Mouse (Mus musculus): Measurements from ENCODE around the gene Prdx3. TPM values are rescaled to one million over a fixed set of nuclear protein-coding genes. Genes with fewer than 3 reads are reported as not detected.

Gene Prdx3
- total RNA-seq (2021) = 795 and 810 TPM in 2 replicates
- long read RNA-seq, transcript Prdx3-201 (7 exons, 1,478 nt) = major isoform, 437 of 458 reads
- long read RNA-seq, partial matches to known transcripts = 17 of 458 reads
- long read RNA-seq, other reads (novel, unspliced or antisense) = 4 of 458 reads

GRCm38 (mm10) chr19:60874064-60874694 is at the start of gene Prdx3:
Prdx3 (minus strand) TSS chr19:60874556.
- peak; percentile 97 for DNase-seq

GRCm38 (mm10) chr19:60916869-60917570 is 42.7 kb upstream of the Prdx3 start:
- no peak for DNase-seq

GRCm38 (mm10) chr19:60915862-60916261 is 41.5 kb upstream of the Prdx3 start:
- DNase-seq = no peak

GRCm38 (mm10) chr19:60915236-60915635 is 40.9 kb upstream of the Prdx3 start:
- no peak for DNase-seq

- no peak for DNase-seq
Observed at GRCm38 (mm10) chr19:60911653-60912052, 37.3 kb upstream of the Prdx3 start.

GRCm38 (mm10) chr19:60910304-60910703 is 35.9 kb upstream of the Prdx3 start:
- no peak for DNase-seq

- DNase-seq = no peak
Observed at GRCm38 (mm10) chr19:60905477-60905876, 31.1 kb upstream of the Prdx3 start.

- DNase-seq = no peak
Observed at GRCm38 (mm10) chr19:60903971-60904370, 29.6 kb upstream of the Prdx3 start.

GRCm38 (mm10) chr19:60903139-60903538 is 28.8 kb upstream of the Prdx3 start:
- no peak for DNase-seq

- no peak for DNase-seq
Observed at GRCm38 (mm10) chr19:60895251-60895880, 21.0 kb upstream of the Prdx3 start.

- DNase-seq = peak; percentile 74
Observed at GRCm38 (mm10) chr19:60891934-60892547, 17.7 kb upstream of the Prdx3 start.

- DNase-seq = no peak
Observed at GRCm38 (mm10) chr19:60891123-60891470, 16.7 kb upstream of the Prdx3 start.

- DNase-seq = no peak
Observed at GRCm38 (mm10) chr19:60890391-60891122, 16.2 kb upstream of the Prdx3 start.

- DNase-seq = peak; percentile 97
Observed at GRCm38 (mm10) chr19:60889714-60890315, 15.5 kb upstream of the Prdx3 start, which contains the start of gene Grk5. Grk5 (plus strand) TSS chr19:60889749.

- peak; percentile 60 for DNase-seq
Observed at GRCm38 (mm10) chr19:60889101-60889713, 14.9 kb upstream of the Prdx3 start.

GRCm38 (mm10) chr19:60887637-60888036 is 13.3 kb upstream of the Prdx3 start:
- no peak for DNase-seq

- no peak for DNase-seq
Observed at GRCm38 (mm10) chr19:60883129-60883528, 8.8 kb upstream of the Prdx3 start.

- DNase-seq = peak; percentile 65
Observed at GRCm38 (mm10) chr19:60873501-60873900, 855 bp downstream of the Prdx3 start.

GRCm38 (mm10) chr19:60872272-60872671 is 2.1 kb downstream of the Prdx3 start:
- no peak for DNase-seq

GRCm38 (mm10) chr19:60871366-60871765 is 3.0 kb downstream of the Prdx3 start:
- no peak for DNase-seq

GRCm38 (mm10) chr19:60870489-60870888 is 3.9 kb downstream of the Prdx3 start:
- DNase-seq = no peak
